Mouse (Mus musculus): ENCODE data around the gene Gxylt1.
"Not testable (repeated sequence)": the region's sequence is repeated elsewhere in the genome, so short reads cannot be mapped to it uniquely, and the experiment has no call there.

Gxylt1 gene

DNA sequence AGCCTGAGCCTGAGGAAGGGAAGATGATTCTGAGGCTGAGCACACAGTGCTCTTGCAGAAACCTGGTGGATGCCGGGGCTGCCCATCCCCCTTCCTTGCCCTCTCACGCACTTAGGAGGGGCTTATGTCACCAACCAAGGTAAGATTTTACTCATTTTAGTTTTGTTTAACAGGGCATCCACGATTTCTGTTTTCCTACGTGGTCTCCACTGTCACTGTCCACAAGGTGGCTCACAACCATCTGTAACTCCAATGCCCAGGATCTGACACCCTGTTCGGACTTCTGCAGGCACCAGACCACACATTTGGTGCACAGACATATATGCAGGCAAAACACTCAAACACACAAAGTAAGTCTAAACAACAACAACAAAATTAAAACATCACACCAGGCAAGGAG, 12.2 kb downstream of the Gxylt1 start:
- DNase-seq (ENCODE audit: low spot score in 2 of 2) = no peak

DNA sequence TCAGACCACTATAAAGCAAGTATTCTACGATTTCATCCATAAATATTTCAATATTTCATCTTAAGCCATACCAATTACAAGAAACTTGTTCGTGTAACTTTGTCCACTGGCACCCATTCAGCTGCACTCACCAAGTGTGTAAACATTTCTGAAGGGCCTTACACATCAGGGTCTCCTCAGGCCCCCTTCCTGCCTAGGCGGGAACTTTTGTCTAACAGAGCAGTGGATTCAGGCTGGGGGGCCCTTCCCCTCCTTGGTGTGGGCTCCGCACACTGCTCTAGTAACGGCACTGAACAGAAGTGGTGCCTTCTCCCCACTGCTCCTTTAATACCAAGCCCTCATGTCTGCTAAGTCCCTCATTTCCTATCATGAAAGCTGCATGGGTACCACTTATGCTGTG, 12.7 kb downstream of the Gxylt1 start:
- DNase-seq (ENCODE audit: low spot score in 2 of 2) = no peak

DNA sequence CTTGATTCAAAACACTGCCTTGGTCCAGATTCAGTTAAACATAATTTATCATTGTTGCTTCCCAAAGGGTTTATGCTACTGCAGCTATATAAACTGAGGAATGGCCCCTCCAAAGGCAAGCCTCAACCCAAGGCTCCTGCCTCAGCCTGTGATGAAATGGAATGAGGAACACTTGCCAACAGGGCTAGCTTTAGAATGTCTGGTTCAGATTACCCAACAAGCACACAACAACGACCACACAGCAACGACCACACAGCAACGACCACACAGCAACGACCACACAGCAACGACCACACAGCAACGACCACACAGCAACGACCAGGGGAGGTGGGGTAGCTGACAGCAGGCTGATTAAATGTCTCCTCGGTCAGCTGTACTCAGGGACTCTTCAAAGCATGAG, 15.0 kb downstream of the Gxylt1 start:
- no peak for DNase-seq (ENCODE audit: low spot score in 2 of 2)

DNA sequence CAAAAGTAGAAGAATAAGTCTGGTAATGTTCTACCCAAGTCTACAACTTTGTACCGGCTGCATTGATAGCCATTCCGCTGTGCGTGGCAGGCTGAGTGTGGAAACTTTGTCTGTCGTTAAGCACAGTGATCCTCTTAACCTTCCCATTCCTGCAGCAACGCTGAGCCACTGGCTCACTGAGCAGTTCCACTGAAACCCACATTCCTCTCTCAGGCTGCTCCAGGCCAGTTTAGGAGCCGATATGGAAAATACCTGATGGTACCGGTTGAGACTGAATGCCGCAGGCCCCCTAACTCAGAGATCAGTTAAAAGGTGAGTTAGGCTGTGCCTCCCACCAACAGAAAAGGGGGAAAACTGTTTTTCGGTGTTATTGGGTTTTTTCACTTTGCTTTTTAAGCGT, 19.7 kb downstream of the Gxylt1 start:
- DNase-seq (ENCODE audit: low spot score in 2 of 2) = no peak

DNA sequence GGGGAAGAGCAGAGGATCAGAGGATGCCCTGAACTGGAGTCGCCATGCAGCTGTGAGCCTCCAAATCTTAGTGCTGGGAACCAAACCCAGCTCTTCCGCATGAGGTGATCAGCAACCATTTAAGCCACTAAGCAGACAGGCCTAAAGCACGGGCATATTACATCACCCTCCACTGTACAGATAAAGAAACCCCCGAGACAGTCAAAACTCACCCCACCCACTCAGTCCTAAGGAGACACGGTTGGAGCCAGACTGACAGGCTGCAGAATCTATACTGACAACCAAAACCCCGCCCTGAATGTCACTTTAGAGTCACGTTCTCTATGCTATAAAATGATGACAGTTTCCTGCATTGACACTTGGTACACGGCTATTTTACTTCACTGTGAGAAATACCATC, 21.8 kb downstream of the Gxylt1 start:
- DNase-seq (ENCODE audit: low spot score in 2 of 2) = no peak

DNA sequence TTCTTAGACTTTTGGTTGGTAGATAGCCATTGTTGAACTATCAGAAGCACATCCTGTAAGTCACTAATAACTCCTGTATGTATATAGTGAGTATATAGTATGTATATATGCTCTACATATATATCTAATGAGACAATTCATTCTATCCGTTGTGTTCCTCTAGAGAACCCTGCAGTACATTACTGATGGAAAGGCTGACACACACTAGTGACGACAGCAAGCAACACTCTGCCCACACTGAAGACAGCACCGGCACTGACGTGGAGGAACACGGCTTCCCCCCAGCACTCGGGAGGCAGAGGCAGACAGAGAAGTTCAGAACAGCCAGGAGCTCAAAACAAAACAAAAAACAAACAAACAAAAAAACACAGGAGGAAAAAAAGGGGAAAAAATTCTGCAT, 22.6 kb downstream of the Gxylt1 start:
- no peak for DNase-seq (ENCODE audit: low spot score in 2 of 2)

DNA sequence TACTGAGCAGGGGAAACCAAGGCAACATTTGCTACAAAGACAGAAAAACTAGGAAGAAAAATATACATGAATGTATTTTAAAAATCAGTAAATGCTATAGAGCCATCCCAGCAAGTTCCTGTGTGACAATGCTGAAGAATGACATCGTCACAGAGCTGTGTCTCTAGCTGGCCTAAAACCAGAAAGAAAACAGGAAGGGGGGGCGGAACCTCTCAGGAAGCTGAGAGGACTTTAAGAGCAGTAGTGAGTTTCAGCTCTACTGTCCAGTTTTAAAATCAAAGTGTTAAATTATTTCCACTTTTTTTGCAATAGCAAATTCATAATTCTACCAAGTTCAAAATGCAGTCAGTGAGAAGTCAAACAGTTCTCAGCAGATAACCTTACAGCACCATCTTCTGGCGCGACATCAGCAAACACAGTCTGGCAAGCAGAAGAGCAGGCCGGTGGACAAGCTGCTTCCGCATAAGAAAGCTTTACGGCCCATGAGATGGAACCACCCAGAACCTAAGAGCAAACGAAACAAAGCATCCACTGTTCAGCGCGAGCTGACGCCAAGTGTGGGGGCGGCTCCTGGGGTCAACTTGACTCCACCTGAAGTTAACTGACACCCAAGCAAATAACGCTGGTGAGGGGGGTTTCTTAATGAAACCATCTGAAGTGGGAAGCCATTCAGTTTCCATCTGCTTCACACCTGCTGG, 23.3 kb downstream of the Gxylt1 start:
- peak in 1 of 2 experiments; percentile 46 for DNase-seq (ENCODE audit: low spot score in 2 of 2)

DNA sequence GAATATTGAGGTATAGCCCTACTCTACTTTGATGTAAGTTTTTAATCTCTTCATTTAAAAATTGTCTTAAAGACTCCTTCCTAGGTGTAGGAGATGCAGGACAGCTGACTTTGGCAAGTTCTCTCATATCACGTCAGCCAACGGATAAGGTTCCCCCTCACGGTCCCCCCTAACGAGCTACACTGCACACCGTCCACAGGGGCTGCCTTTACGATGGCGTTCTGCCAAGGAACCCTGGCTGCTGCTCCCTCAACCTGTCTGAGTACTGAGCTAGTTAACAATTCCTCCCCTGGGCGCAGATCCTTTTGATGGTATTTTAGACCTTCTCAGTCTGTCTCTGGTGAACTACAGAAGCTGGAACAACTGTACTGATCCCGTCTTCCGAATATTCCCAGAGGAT, 31.8 kb downstream of the Gxylt1 start:
- no peak for DNase-seq (ENCODE audit: low spot score in 2 of 2)

DNA sequence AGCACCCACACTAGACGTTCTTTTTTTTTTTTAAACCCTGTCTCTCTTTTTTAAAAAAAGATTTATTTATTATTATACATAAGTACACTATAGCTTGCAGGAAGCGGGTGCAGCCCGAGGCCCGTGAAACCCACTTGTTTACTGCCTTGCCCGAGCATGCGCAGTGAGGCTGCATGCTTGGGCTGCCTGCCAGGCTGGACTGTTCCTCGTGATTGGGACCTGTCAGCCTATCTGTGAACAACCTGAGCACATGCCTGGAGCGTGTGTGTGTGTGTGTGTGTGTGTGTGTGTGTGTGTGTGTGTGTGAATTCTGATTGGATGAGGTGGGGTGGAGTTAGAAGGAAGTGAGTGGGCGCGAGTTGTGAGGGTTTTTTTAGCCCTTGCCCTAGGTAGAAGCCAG, 38.5 kb downstream of the Gxylt1 start:
- not testable (repeated sequence) for DNase-seq (ENCODE audit: low spot score in 2 of 2)

DNA sequence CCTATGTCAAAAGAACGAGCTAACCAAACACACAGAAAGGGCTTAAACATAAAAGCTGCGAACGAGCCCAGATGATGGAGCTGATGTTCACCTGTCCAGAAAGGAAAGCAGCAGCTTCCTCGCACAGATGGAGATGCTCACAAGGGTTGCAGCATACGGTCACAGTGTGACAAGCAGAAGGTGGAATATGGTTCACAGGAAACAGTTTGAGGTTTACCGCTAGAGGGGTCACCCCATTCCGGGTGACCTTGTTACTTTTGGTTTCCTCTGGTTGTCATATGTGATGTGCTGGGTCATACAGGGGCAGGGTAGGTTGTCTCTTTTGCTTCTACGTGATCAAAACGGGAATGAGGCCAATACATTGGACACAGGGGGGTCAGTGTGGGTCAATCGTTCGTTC, 46.0 kb downstream of the Gxylt1 start:
- no peak for DNase-seq (ENCODE audit: low spot score in 2 of 2)

DNA sequence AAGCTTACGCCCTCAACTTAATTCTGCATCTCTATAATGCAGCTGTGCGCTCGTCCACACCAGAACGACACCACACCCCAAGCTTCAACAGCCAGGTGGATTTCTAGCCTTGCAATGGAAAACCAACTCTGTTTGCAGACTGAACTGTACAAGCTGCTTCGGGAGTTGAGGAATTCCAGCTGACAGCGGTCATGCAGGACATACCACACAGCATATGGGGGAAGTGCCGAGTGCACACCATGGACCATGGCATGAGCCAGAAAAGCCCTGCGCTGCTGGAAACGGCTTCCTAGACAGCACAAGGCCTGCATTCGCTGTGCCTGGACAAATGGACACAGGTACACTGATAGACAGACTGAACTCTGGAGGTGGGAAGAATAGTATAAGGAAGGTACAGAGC, 46.6 kb downstream of the Gxylt1 start:
- no peak for DNase-seq (ENCODE audit: low spot score in 2 of 2)

DNA sequence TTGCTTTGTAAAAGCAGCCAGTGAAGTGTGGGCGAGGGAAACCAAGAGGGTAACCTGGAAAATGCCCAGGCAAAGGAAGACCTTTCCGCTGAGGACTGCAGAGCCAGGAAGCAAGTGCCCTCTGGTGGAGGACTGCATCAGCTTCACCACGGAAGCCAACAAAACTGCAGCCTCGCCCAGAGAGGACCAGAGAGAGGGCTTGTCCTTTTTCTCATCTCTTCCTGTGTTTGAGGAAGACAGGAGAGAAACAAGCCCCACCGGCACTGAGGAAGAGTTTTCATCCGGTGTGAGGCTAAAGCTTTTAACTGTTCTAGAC, 47.3 kb downstream of the Gxylt1 start:
- peak in 1 of 2 experiments; percentile 49 for DNase-seq (ENCODE audit: low spot score in 2 of 2)

DNA sequence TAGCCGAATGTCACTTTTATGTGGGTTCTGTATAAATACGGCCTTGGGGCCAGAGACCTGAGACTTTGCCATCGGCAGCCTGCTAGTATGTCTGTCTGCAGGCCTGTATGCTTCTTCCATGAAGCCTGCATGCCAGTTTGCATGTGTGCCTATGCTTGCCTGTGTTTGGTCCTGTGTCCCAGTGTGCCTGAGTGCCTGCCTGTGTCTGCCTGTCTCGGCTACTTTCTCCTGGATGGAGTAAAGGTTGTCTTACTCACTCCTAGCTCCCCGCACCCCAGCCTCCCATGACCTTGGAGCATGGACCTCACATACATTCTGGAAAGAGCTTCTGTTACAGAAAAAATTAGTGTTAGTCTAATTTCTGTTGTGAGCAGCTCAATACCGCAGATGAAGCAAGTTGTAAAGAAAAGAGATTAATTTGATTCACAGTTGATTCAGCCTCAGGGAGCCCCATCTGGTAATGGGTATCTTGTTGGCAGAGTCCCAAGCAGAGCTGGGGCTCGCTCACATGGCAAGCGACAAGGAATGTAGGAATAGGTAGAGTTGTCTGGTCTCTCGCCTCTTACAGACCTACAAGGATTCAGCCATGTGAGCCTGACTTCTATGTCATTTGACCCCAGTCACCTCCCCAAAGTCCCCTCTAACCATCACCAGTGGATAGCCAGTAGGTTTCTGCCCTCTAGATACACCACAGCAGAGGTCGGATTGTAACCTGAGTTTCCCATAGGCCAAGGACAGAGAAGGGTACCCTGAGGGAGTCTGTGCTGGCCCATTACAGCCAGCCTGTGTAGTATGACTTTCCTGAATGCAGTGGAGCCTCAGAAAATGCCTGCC, 47.8 kb downstream of the Gxylt1 start:
- DNase-seq (ENCODE audit: low spot score in 2 of 2) = no peak

DNA sequence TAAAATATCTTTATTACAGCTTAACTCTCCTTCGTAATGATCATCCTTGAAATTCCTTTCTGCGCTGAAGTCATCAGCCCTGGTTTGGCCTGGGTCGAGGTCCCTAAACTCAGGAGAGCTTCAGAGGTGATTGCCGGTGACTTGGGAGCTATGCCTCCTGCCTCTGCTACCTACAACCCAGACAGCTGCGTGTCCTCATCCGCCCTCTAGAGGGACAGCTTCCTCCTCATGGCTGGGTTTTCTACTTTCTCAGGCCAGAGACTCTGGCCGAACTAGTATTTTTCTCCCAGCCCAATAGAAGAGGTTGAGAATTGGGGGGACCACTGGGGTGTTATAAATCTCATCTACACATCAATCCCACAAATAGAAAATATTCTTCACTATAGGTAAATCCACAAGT, 52.5 kb downstream of the Gxylt1 start:
- DNase-seq (ENCODE audit: low spot score in 2 of 2) = no peak

DNA sequence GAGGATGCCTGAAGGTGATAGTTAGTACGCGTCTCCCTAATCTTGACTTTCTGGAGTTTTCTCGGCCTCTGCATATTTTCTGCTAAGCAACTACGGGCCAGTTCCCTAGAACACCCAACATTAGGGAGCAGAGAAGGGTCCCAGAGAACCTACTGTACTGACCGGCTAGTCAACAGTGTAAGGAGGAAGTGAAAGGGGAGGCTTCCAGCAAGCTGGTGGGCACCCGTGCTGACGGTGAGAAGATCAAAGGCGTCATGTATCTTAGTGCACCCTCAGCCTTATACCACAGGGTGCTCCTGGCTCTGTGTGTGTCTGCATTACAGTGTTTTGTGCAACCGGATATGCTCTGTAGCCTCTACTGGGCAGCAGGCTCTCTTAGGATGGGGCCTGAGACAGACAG, 62.4 kb downstream of the Gxylt1 start:
- DNase-seq (ENCODE audit: low spot score in 2 of 2) = no peak

DNA sequence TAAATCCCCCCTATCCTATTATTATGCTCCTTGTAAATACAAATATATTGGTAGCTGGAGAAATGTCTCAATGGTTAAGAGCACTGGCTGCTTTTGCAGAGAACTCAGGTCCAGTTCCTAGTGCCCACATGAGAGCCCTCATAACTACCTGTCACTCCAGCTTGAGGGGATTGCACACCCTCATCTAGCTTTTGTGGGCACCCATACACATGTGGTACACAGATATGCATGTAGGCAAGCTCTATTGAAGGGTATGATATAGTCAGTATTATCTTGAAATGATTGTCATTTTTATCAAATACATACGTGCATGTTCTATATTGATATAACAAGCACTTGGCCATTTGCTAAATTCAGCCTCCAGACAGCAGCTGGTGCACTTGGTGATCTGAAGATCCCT, 70.1 kb downstream of the Gxylt1 start:
- DNase-seq (ENCODE audit: low spot score in 2 of 2) = no peak

DNA sequence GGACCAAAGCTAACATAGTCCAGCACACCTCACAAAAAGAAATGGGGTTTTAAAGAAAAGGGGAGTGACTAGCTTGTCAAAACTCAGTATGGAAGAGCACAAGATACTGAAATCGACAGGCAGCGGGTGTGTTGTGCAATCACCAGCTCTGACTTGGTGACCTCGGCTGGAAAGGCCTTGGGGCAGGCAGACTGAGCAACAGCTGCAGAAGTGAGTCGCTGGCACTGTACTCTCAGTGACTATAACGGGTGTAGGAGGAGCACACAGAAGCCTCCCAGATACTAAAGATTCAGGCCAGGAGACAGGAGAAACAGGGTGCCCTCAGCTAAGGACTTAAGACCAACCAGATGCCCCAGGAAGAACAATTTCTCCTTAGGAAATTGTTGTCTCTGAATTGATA, 73.0 kb downstream of the Gxylt1 start:
- no peak for DNase-seq (ENCODE audit: low spot score in 2 of 2)

DNA sequence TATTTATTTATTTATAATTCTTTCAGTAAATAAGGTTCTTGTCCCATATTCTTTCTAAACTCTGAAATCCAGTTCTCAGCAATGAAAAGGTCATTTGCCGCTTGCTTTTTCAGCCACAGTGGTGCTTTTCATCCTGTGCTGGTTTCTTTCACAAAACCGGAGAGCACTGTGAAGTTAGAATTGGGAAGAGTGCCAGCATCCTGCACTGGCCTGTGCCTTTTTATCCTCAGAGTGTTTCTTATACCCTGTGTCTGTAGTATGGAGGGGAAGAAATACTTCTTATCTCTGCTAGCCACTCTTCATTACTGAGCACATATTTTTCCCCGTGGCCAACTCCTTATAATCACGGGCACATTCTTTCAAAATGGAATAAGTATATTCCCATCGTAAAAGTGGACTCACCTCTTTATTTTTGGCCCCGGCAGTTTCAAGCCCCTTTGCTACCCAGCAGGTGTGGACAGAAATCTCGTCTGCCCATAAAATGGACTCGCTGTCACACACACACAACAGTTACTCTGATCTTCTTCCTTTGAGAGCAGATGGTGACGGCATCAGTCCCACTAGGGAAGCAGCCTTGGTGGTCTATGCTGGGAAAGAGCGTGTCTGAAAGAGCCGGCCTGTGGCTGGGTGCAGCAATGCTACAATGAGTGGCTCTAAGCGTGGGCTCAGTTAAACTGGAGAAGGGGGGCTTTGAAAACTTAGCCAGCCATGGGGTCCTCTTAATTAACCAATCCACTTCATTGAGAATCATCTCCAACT, 83.4 kb downstream of the Gxylt1 start:
- no peak for DNase-seq (ENCODE audit: low spot score in 2 of 2)
